Mouse (Mus musculus): ENCODE measurements around the gene Atp23.

DNA sequence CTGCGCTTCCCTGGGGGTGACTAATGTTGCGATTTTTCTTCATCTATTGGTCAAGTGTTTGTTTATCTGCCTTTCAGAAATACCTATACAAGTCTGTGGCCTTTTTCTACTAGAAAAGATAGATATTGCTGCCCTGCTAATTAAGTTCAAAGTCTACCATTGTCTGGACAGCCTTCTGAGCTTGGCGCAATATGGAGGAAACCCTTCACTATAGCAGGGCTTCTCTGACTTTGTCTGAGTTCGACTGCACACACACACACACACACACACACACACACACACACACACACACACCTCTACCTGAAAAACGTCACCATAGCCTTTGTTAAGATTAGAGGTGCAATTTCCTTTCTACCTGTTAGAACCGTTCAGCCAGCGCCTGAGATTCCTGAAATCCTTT is 72.5 kb downstream of the Atp23 start:
- TF ChIP-seq CTCF (IDR thresholded peaks at IDR 0.05; ENCODE audit: control insufficient read depth, insufficient read depth, low read length) (no peak), POLR2A (IDR thresholded peaks at IDR 0.05; ENCODE audit: borderline replicate concordance, control insufficient read depth, low read depth, low read length) (no peak)

All from bone marrow, adult 2 months (tissue).